Mouse (Mus musculus) MEL (cell line): ENCODE results near the gene Cfap43. TPM values are rescaled to one million over a fixed set of nuclear protein-coding genes. Genes with fewer than 3 reads are reported as not detected.

Experiments
- DNase-seq: peaks from one replicate; pipeline ENCODE4 v3.0.0; 2011; ENCODE audit warnings: low read depth, low spot score
- H3K27ac ChIP-seq: 2 replicates; pipeline ENCODE4 v1.5.1; 2012; ENCODE audit warnings: low read depth, mild to moderate bottlenecking, control low read depth, low read length, moderate library complexity; ENCODE audit not compliant: control insufficient read depth
- H3K27me3 ChIP-seq, 2 experiments: fragments of 150-350 bp in 1 of 2; sonication (generic) in 1 of 2; 2 replicates each; pipeline ENCODE4 v1.6.1; 2012; ENCODE audit warnings: low read length in 2 of 2, mild to moderate bottlenecking in 2 of 2, improper control_type of control experiment in 1 of 2, moderate library complexity in 1 of 2; ENCODE audit not compliant: insufficient read depth in 2 of 2, control insufficient read depth in 1 of 2
- H3K36me3 ChIP-seq, 2 experiments: 2 replicates each; pipeline ENCODE4 v1.6.1; 2012 to 2014; ENCODE audit warnings: low read length in 2 of 2, improper control_type of control experiment in 1 of 2, inconsistent platforms in 1 of 2, mild to moderate bottlenecking in 1 of 2; ENCODE audit not compliant: insufficient read depth in 2 of 2, control insufficient read depth in 1 of 2
- H3K4me1 ChIP-seq, 2 experiments: fragments of 150-350 bp in 1 of 2; sonication (generic) in 1 of 2; 2 replicates each; pipeline ENCODE4 v1.6.1; 2012; ENCODE audit warnings: low read length in 2 of 2, improper control_type of control experiment in 1 of 2, mild to moderate bottlenecking in 1 of 2; ENCODE audit not compliant: insufficient read depth in 2 of 2, control insufficient read depth in 1 of 2
- H3K4me3 ChIP-seq, 2 experiments: fragments of 150-350 bp in 1 of 2; sonication (generic) in 1 of 2; 2 replicates each; pipeline ENCODE4 v1.5.1; 2012; ENCODE audit warnings: low read depth in 2 of 2, low read length in 2 of 2, mild to moderate bottlenecking in 2 of 2, moderate library complexity in 2 of 2, control low read depth in 1 of 2, improper control_type of control experiment in 1 of 2; ENCODE audit not compliant: control insufficient read depth in 1 of 2, insufficient read depth in 1 of 2
- H3K79me2 ChIP-seq: 2 replicates; pipeline ENCODE4 v1.6.1; 2012; ENCODE audit warnings: mild to moderate bottlenecking, low read length, moderate library complexity; ENCODE audit not compliant: control insufficient read depth, poor library complexity, insufficient read depth
- H3K9ac ChIP-seq: 2 replicates; pipeline ENCODE4 v1.6.1; 2012; ENCODE audit warnings: low read depth, mild to moderate bottlenecking, control low read depth, low read length, moderate library complexity; ENCODE audit not compliant: control insufficient read depth, poor library complexity, severe bottlenecking
- H3K9me3 ChIP-seq: fragments of 150-350 bp; sonication (generic); replicated peaks from 2 replicates; pipeline ENCODE4 v1.6.1; 2012; ENCODE audit warnings: mild to moderate bottlenecking, low read length, improper control_type of control experiment, moderate library complexity; ENCODE audit not compliant: insufficient read depth
- BHLHE40 ChIP-seq: IDR thresholded peaks from 2 replicates; pipeline ENCODE4 v1.6.1; 2012; ENCODE audit warnings: low read depth, mild to moderate bottlenecking, inconsistent platforms, low read length, improper control_type of control experiment, borderline replicate concordance
- CHD1 ChIP-seq: IDR thresholded peaks from 2 replicates; pipeline ENCODE4 v1.6.1; 2012; ENCODE audit warnings: low read depth, mild to moderate bottlenecking, inconsistent platforms, low read length, improper control_type of control experiment
- ETS1 ChIP-seq: IDR thresholded peaks from 2 replicates; pipeline ENCODE4 v1.6.1; 2012; ENCODE audit warnings: low read depth, mild to moderate bottlenecking, inconsistent platforms, low read length, improper control_type of control experiment, moderate library complexity
- HCFC1 ChIP-seq: IDR thresholded peaks from 2 replicates; pipeline ENCODE4 v1.6.1; 2012; ENCODE audit warnings: low read depth, mild to moderate bottlenecking, inconsistent platforms, low read length, improper control_type of control experiment, moderate library complexity
- JUND ChIP-seq: IDR thresholded peaks from 2 replicates; pipeline ENCODE4 v1.6.1; 2011; ENCODE audit warnings: low read depth, mild to moderate bottlenecking, improper control_type of control experiment, low read length
- KAT2A ChIP-seq: conservative IDR thresholded peaks from 2 replicates; pipeline ENCODE4 v1.6.1; 2012; ENCODE audit warnings: low read depth, low read length, improper control_type of control experiment, inconsistent platforms
- MAFK ChIP-seq: IDR thresholded peaks from 2 replicates; pipeline ENCODE4 v1.6.1; 2011; ENCODE audit warnings: low read depth, mild to moderate bottlenecking, low read length, improper control_type of control experiment, borderline replicate concordance
- MAX ChIP-seq: IDR thresholded peaks from 2 replicates; pipeline ENCODE4 v1.6.1; 2011; ENCODE audit warnings: low read length, improper control_type of control experiment
- MAZ ChIP-seq: IDR thresholded peaks from 2 replicates; pipeline ENCODE4 v1.6.1; 2012; ENCODE audit warnings: low read depth, mild to moderate bottlenecking, inconsistent platforms, low read length, improper control_type of control experiment
- MEF2A ChIP-seq: IDR thresholded peaks from 2 replicates; pipeline ENCODE4 v1.6.1; 2014; ENCODE audit warnings: low read depth, mild to moderate bottlenecking, inconsistent platforms, low read length, improper control_type of control experiment; ENCODE audit not compliant: poor library complexity, insufficient replicate concordance, severe bottlenecking; ENCODE audit errors: extremely low read depth
- MXI1 ChIP-seq: IDR thresholded peaks from 2 replicates; pipeline ENCODE4 v1.6.1; 2011; ENCODE audit warnings: mild to moderate bottlenecking, low read depth, low read length, improper control_type of control experiment
- RCOR1 ChIP-seq: IDR thresholded peaks from 2 replicates; pipeline ENCODE4 v1.6.1; 2012; ENCODE audit warnings: low read depth, mild to moderate bottlenecking, inconsistent platforms, low read length, improper control_type of control experiment
- SIN3A ChIP-seq: IDR thresholded peaks from 2 replicates; pipeline ENCODE4 v1.6.1; 2012; ENCODE audit warnings: low read length, improper control_type of control experiment, inconsistent platforms
- TAL1 ChIP-seq: IDR thresholded peaks from 2 replicates; pipeline ENCODE4 v1.6.1; 2012; ENCODE audit warnings: mild to moderate bottlenecking, inconsistent platforms, low read length, moderate library complexity, mixed read lengths
- TBP ChIP-seq: IDR thresholded peaks from 2 replicates; pipeline ENCODE4 v1.8.0; 2011; ENCODE audit warnings: low read depth, low read length, improper control_type of control experiment
- TCF12 ChIP-seq: IDR thresholded peaks from 2 replicates; pipeline ENCODE4 v1.6.1; 2014; ENCODE audit warnings: low read depth, mild to moderate bottlenecking, inconsistent platforms, low read length, improper control_type of control experiment, moderate library complexity
- USF2 ChIP-seq, 2 experiments: IDR thresholded peaks; 2 replicates each; pipeline ENCODE4 v1.6.1; 2011 to 2012; ENCODE audit warnings: improper control_type of control experiment in 2 of 2, low read length in 2 of 2, borderline replicate concordance in 1 of 2, inconsistent platforms in 1 of 2, low read depth in 1 of 2, mild to moderate bottlenecking in 1 of 2; ENCODE audit not compliant: insufficient read depth in 1 of 2
- ZC3H11A ChIP-seq: IDR thresholded peaks from 2 replicates; pipeline ENCODE4 v1.6.1; 2012; ENCODE audit warnings: low read depth, mild to moderate bottlenecking, inconsistent platforms, low read length, improper control_type of control experiment
- ZMIZ1 ChIP-seq: IDR thresholded peaks from 2 replicates; pipeline ENCODE4 v1.6.1; 2012; ENCODE audit warnings: low read depth, mild to moderate bottlenecking, inconsistent platforms, low read length, improper control_type of control experiment, moderate library complexity
- polyA plus RNA-seq, 2 experiments: library from polyadenylated mRNA; stranded (reverse) in 1 of 2; unstranded in 1 of 2; fragments of >175 nt in 1 of 2; fragments of >200 nt in 1 of 2; gene quantifications; 2 replicates each; pipeline versions ENCODE4 v1.2.1 to v1.2.4; 2012; ENCODE audit warnings: low replicate concordance in 2 of 2, low read depth in 1 of 2; ENCODE audit not compliant: insufficient read length in 2 of 2, insufficient read depth in 1 of 2, missing spikeins in 1 of 2
- total RNA-seq: library from RNA; depleted of rRNA; stranded (reverse); fragments of 300-350 nt; gene quantifications from 2 replicates; pipeline ENCODE4 v1.2.3, GENCODE M21; 2012

Cfap43 gene
- total and polyA plus RNA-seq, 3 experiments = 0.10 to 0.12 TPM; not detected in 1

- Histone ChIP-seq H3K79me2 (no peaks in the 10 kb centered on the region), H3K4me3 (peak overlapping the region; percentile 4 to 45; a peak in 2 of 4 replicates), H3K27ac (no peak overlapping the region), H3K27me3 (no peaks in the 10 kb centered on the region), H3K9ac (no peak overlapping the region), H3K9me3 (no peaks in the 10 kb centered on the region), H3K36me3 (no peaks in the 10 kb centered on the region), H3K4me1 (0 out of 4 replicates have a peak, but pooled peaks cover 0 to 3% of the 10 kb centered on the region in 2 experiments)
- no peak for DNase-seq
- no peak for TF ChIP-seq MAZ
Observed at GRCm38 (mm10) chr19:47936490-47936889, 17.4 kb upstream of the Cfap43 start.

GRCm38 (mm10) chr19:47935530-47935929 lies 16.4 kb upstream of the Cfap43 start:
- no peak overlapping the region for H3K4me3 ChIP-seq
- H3K4me1 ChIP-seq = 0 out of 4 replicates have a peak, but pooled peaks cover 0 to 3% of the 10 kb centered on the region in 2 experiments
- H3K9me3 ChIP-seq = no peaks in the 10 kb centered on the region
- no peaks in the 10 kb centered on the region for H3K36me3 ChIP-seq
- H3K79me2 ChIP-seq = no peaks in the 10 kb centered on the region
- TF ChIP-seq ETS1 = no peak
- peak; percentile 20; the same call in 1 of the 2 replicates for TF ChIP-seq MAX
- H3K27me3 ChIP-seq = no peaks in the 10 kb centered on the region
- no peak overlapping the region for H3K9ac ChIP-seq
- no peak overlapping the region for H3K27ac ChIP-seq
- no peak for DNase-seq

- no peaks in the 10 kb centered on the region for H3K9me3 ChIP-seq
- DNase-seq = no peak
- TF ChIP-seq TAL1 (no peak), MAX (no peak), TBP (no peak), JUND (no peak), MEF2A (no peak)
- TF ChIP-seq, all 39 proteins: peak for 0
- no peak overlapping the region for H3K9ac ChIP-seq
- 0 out of 4 replicates have a peak, but pooled peaks cover 0 to 3% of the 10 kb centered on the region in 2 experiments for H3K4me1 ChIP-seq
- H3K27ac ChIP-seq = no peak overlapping the region
- H3K36me3 ChIP-seq = no peaks in the 10 kb centered on the region
- no peaks in the 10 kb centered on the region for H3K27me3 ChIP-seq
- H3K79me2 ChIP-seq = no peaks in the 10 kb centered on the region
- H3K4me3 ChIP-seq = no peak overlapping the region
Observed at GRCm38 (mm10) chr19:47934636-47935238, 15.7 kb upstream of the Cfap43 start.

- no peak for DNase-seq
- H3K9me3 ChIP-seq = no peaks in the 10 kb centered on the region
- H3K27ac ChIP-seq = no peak overlapping the region
- H3K4me3 ChIP-seq = no peak overlapping the region
- H3K4me1 ChIP-seq = 0 out of 4 replicates have a peak, but pooled peaks cover 0 to 3% of the 10 kb centered on the region in 2 experiments
- H3K36me3 ChIP-seq = no peaks in the 10 kb centered on the region
- no peaks in the 10 kb centered on the region; a peak in 1 of 4 replicates for H3K27me3 ChIP-seq
- no peaks in the 10 kb centered on the region for H3K79me2 ChIP-seq
- no peak overlapping the region for H3K9ac ChIP-seq
- TF ChIP-seq BHLHE40 (no peak), CHD1 (no peak), USF2 (IDR thresholded peaks at IDR 0.05; ENCODE audit: borderline replicate concordance in 1 of 2, insufficient read depth in 1 of 2, low read depth in 1 of 2, low read length in 2 of 2) (no peak), KAT2A (no peak), ZC3H11A (no peak), ZMIZ1 (no peak), MXI1 (no peak), MAZ (no peak), RCOR1 (no peak), TCF12 (no peak), HCFC1 (no peak), SIN3A (no peak), MAFK (no peak), TAL1 (no peak)
Observed at GRCm38 (mm10) chr19:47934146-47934545, 15.1 kb upstream of the Cfap43 start.
